Mouse (Mus musculus) CH12.LX (cell line): ENCODE measurements at regions not wholly inside any gene's neighbourhood (a gene's known extent, or its start where the extent isn't known, plus 50 kb on each side); places are given as distances from the start of the nearest gene placed in this dataset.
A peak's percentile ranks its signal among the peaks of the same experiment; 100 is the strongest.
"Not testable (repeated sequence)": the region's sequence is repeated elsewhere in the genome, so short reads cannot be mapped to it uniquely, and the experiment has no call there.

Experiments used
- DNase-seq: peaks from one replicate; pipeline ENCODE4 v3.0.0-alpha.2; 2013; ENCODE audit errors: extremely low read depth
- H3K27ac ChIP-seq: 2 replicates; pipeline ENCODE4 v1.5.1; 2012; ENCODE audit warnings: low read depth, mild to moderate bottlenecking, control low read depth, moderate library complexity; ENCODE audit not compliant: insufficient read depth
- H3K27me3 ChIP-seq: replicated peaks from 2 replicates; pipeline ENCODE3; 2012; ENCODE audit warnings: inconsistent platforms
- H3K36me3 ChIP-seq, 2 experiments: replicated peaks in 1 of 2; 2 replicates each; pipeline versions ENCODE3 to v1.6.1; 2012; ENCODE audit warnings: inconsistent platforms in 1 of 2, low read length in 1 of 2, mild to moderate bottlenecking in 1 of 2, mixed read lengths in 1 of 2, moderate library complexity in 1 of 2; ENCODE audit not compliant: control insufficient read depth in 1 of 2, insufficient read depth in 1 of 2
- H3K4me1 ChIP-seq, 2 experiments: 2 replicates each; pipeline ENCODE4 v1.6.1; 2012; ENCODE audit warnings: inconsistent platforms in 1 of 2, moderate library complexity in 1 of 2; ENCODE audit not compliant: insufficient read depth in 2 of 2, control insufficient read depth in 1 of 2
- H3K4me2 ChIP-seq: 2 replicates; pipeline ENCODE4 v1.6.1; 2012; ENCODE audit warnings: low read depth, mild to moderate bottlenecking, control low read depth; ENCODE audit not compliant: poor library complexity, insufficient read depth, severe bottlenecking
- H3K4me3 ChIP-seq, 3 experiments: fragments of 150-350 bp in 1 of 3; sonication (generic) in 1 of 3; replicated peaks in 1 of 3; 2 replicates each; pipeline versions ENCODE3 to v1.5.1; 2011 to 2012; ENCODE audit warnings: low read depth in 2 of 3, low read length in 2 of 3, mild to moderate bottlenecking in 2 of 3, moderate library complexity in 2 of 3, control low read depth in 1 of 3, improper control_type of control experiment in 1 of 3, inconsistent platforms in 1 of 3, mixed read lengths in 1 of 3; ENCODE audit not compliant: poor library complexity in 1 of 3
- H3K79me2 ChIP-seq: replicated peaks from 2 replicates; pipeline ENCODE4 v1.6.1; 2012; ENCODE audit warnings: mild to moderate bottlenecking, moderate library complexity; ENCODE audit not compliant: control insufficient read depth, poor library complexity, insufficient read depth, severe bottlenecking; ENCODE audit errors: extremely low read depth
- H3K9ac ChIP-seq: 2 replicates; pipeline ENCODE4 v1.6.1; 2012; ENCODE audit warnings: low read depth, mild to moderate bottlenecking, control low read depth, moderate library complexity; ENCODE audit not compliant: insufficient read depth
- H3K9me3 ChIP-seq: replicated peaks from 2 replicates; pipeline ENCODE3; 2012; ENCODE audit warnings: low read length, inconsistent platforms, mixed read lengths
- BHLHE40 ChIP-seq: IDR thresholded peaks from 2 replicates; pipeline ENCODE4 v1.6.1; 2011; ENCODE audit warnings: mild to moderate bottlenecking, low read depth, low read length, improper control_type of control experiment
- CHD1 ChIP-seq: IDR thresholded peaks from 2 replicates; pipeline ENCODE4 v1.6.1; 2012; ENCODE audit warnings: low read depth, low read length, improper control_type of control experiment, inconsistent platforms
- CTCF ChIP-seq, 2 experiments: IDR thresholded peaks in 1 of 2; conservative IDR thresholded peaks in 1 of 2; 2 replicates each; pipeline ENCODE4 v1.5.1; 2011 to 2012; ENCODE audit warnings: low read depth in 2 of 2, low read length in 2 of 2, improper control_type of control experiment in 1 of 2, inconsistent platforms in 1 of 2, mild to moderate bottlenecking in 1 of 2, moderate library complexity in 1 of 2
- ELF1 ChIP-seq: IDR thresholded peaks from 2 replicates; pipeline ENCODE4 v1.6.1; 2014; ENCODE audit warnings: low read depth, mild to moderate bottlenecking, inconsistent platforms, low read length, improper control_type of control experiment
- EP300 ChIP-seq: IDR thresholded peaks from 2 replicates; pipeline ENCODE4 v1.6.1; 2011; ENCODE audit warnings: low read length, improper control_type of control experiment
- ETS1 ChIP-seq: conservative IDR thresholded peaks from 2 replicates; pipeline ENCODE4 v1.6.1; 2012; ENCODE audit warnings: low read depth, mild to moderate bottlenecking, inconsistent platforms, low read length, improper control_type of control experiment, moderate library complexity
- GABPA ChIP-seq: IDR thresholded peaks from 2 replicates; pipeline ENCODE4 v1.6.1; 2012; ENCODE audit warnings: low read depth, low read length, improper control_type of control experiment, inconsistent platforms; ENCODE audit not compliant: insufficient replicate concordance
- HCFC1 ChIP-seq: IDR thresholded peaks from 2 replicates; pipeline ENCODE4 v1.6.1; 2012; ENCODE audit warnings: low read depth, mild to moderate bottlenecking, inconsistent platforms, low read length, improper control_type of control experiment
- IRF4 ChIP-seq: IDR thresholded peaks from 2 replicates; pipeline ENCODE4 v1.6.1; 2014; ENCODE audit warnings: low read depth, mild to moderate bottlenecking, inconsistent platforms, low read length, improper control_type of control experiment
- JUN ChIP-seq: IDR thresholded peaks from 2 replicates; pipeline ENCODE4 v1.6.1; 2011; ENCODE audit warnings: low read depth, mild to moderate bottlenecking, low read length, improper control_type of control experiment, moderate library complexity; ENCODE audit not compliant: insufficient read depth
- KAT2A ChIP-seq: IDR thresholded peaks from 2 replicates; pipeline ENCODE4 v1.6.1; 2012; ENCODE audit warnings: low read length, improper control_type of control experiment, inconsistent platforms; ENCODE audit not compliant: insufficient replicate concordance
- MAFK ChIP-seq: IDR thresholded peaks from 2 replicates; pipeline ENCODE4 v1.6.1; 2011; ENCODE audit warnings: low read length, improper control_type of control experiment; ENCODE audit not compliant: insufficient replicate concordance
- MAZ ChIP-seq: IDR thresholded peaks from 2 replicates; pipeline ENCODE4 v1.6.1; 2012; ENCODE audit warnings: low read depth, mild to moderate bottlenecking, inconsistent platforms, low read length, improper control_type of control experiment, moderate library complexity
- MEF2A ChIP-seq: IDR thresholded peaks from 2 replicates; pipeline ENCODE4 v1.6.1; 2014; ENCODE audit warnings: low read depth, mild to moderate bottlenecking, inconsistent platforms, low read length, improper control_type of control experiment, borderline replicate concordance
- MXI1 ChIP-seq: IDR thresholded peaks from 2 replicates; pipeline ENCODE4 v1.6.1; 2011; ENCODE audit warnings: mild to moderate bottlenecking, low read depth, low read length, improper control_type of control experiment
- NRF1 ChIP-seq: IDR thresholded peaks from 2 replicates; pipeline ENCODE4 v1.6.1; 2014; ENCODE audit warnings: low read depth, mild to moderate bottlenecking, inconsistent platforms, low read length, improper control_type of control experiment, moderate library complexity
- PAX5 ChIP-seq: IDR thresholded peaks from 2 replicates; pipeline ENCODE4 v1.6.1; 2012; ENCODE audit warnings: low read length, inconsistent platforms, mixed read lengths
- POLR2AphosphoS2 ChIP-seq: IDR thresholded peaks from 2 replicates; pipeline ENCODE4 v1.6.1; 2011; ENCODE audit warnings: low read depth, low read length, improper control_type of control experiment
- RAD21 ChIP-seq: IDR thresholded peaks from 2 replicates; pipeline ENCODE4 v1.6.1; 2011; ENCODE audit warnings: low read depth, mild to moderate bottlenecking, low read length, improper control_type of control experiment, moderate library complexity
- RCOR1 ChIP-seq: conservative IDR thresholded peaks from 2 replicates; pipeline ENCODE4 v1.6.1; 2012; ENCODE audit warnings: low read depth, mild to moderate bottlenecking, inconsistent platforms, low read length, improper control_type of control experiment
- TBP ChIP-seq: conservative IDR thresholded peaks from 2 replicates; pipeline ENCODE4 v1.6.1; 2011; ENCODE audit warnings: low read depth, low read length, improper control_type of control experiment
- TCF12 ChIP-seq: IDR thresholded peaks from 2 replicates; pipeline ENCODE4 v1.6.1; 2014; ENCODE audit warnings: low read depth, mild to moderate bottlenecking, inconsistent platforms, low read length, improper control_type of control experiment
- UBTF ChIP-seq: IDR thresholded peaks from 2 replicates; pipeline ENCODE4 v1.6.1; 2012; ENCODE audit warnings: low read depth, mild to moderate bottlenecking, inconsistent platforms, low read length, improper control_type of control experiment, moderate library complexity
- USF1 ChIP-seq: IDR thresholded peaks from 2 replicates; pipeline ENCODE4 v1.6.1; 2014; ENCODE audit warnings: low read depth, mild to moderate bottlenecking, inconsistent platforms, low read length, improper control_type of control experiment
- USF2 ChIP-seq: conservative IDR thresholded peaks from 2 replicates; pipeline ENCODE4 v1.6.1; 2011; ENCODE audit warnings: low read depth, low read length, improper control_type of control experiment
- ZKSCAN1 ChIP-seq: IDR thresholded peaks from 2 replicates; pipeline ENCODE4 v1.6.1; 2012; ENCODE audit warnings: low read depth, inconsistent platforms, low read length, improper control_type of control experiment, borderline replicate concordance
- dilution Hi-C: fragments of 300-500 bp; cut with MboI; formaldehyde crosslinking; loops from 2 replicates; pipeline ENCODE4 v1.14.3; 2020; ENCODE audit warnings: low sequenced_read_pairs; ENCODE audit not compliant: extremely low pct_unique_long_range_greater_than_20kb, extremely low pct_ligation_motif_present
- in situ Hi-C: fragments of 300-500 bp; cut with MboI; formaldehyde crosslinking; loops from 3 replicates; pipeline ENCODE4 v1.14.3; 2019; ENCODE audit warnings: low sequenced_read_pairs, low pct_ligation_motif_present, low pct_unique_long_range_greater_than_20kb, mixed read lengths

GRCm38 (mm10) chr7:116792181-116792580 is 288.0 kb downstream of the Nucb2 start:
- H3K9ac ChIP-seq, H3K9me3 ChIP-seq, in situ Hi-C loops, H3K4me3 ChIP-seq, H3K27ac ChIP-seq, H3K4me1 ChIP-seq, H3K36me3 ChIP-seq, DNase-seq, dilution Hi-C loops, H3K79me2 ChIP-seq, H3K4me2 ChIP-seq, H3K27me3 ChIP-seq: not testable (repeated sequence)

DNA sequence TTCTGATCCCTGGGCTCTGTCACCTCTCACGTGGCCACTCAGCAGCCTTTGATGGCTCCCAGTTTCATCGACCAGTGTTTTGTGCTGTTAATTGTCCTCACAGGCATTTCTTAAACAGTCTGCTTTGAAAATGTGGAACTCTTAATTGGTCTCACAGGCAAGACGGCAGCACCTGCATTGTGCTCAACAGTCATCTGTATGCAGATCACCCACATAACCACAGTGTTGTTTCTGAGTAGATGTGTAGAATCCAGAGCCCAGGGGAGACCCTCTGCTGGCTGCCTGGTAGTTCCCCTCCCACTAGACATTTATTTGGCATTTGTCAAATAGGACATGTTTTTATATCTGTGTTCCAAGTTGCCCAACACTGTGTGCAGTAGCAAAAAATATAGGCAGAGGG is 304.3 kb downstream of the Nucb2 start:
- dilution Hi-C loops: no loop called here
- H3K27ac ChIP-seq: no peak overlapping the region
- H3K9me3 ChIP-seq: no peaks in the 10 kb centered on the region
- H3K27me3 ChIP-seq: no peaks in the 10 kb centered on the region
- peak; percentile 55; the same call in 1 of the 2 replicates for TF ChIP-seq EP300
- TF ChIP-seq RAD21: no peak
- TF ChIP-seq MAZ: no peak
- no peak for TF ChIP-seq UBTF
- no peak for TF ChIP-seq PAX5
- no peak for TF ChIP-seq MAFK
- no peak for TF ChIP-seq POLR2AphosphoS2
- no peak for TF ChIP-seq CTCF (conservative IDR thresholded peaks at IDR 0.05 in 1 of 2, IDR thresholded peaks at IDR 0.05 in 1 of 2; ENCODE audit: low read depth in 2 of 2, low read length in 2 of 2)
- TF ChIP-seq USF1: no peak
- no peak for TF ChIP-seq RCOR1
- no peak for TF ChIP-seq ZKSCAN1
- no peak for TF ChIP-seq MXI1
- TF ChIP-seq ETS1: peak; percentile 54
- no peak for TF ChIP-seq JUN
- 0 out of 2 replicates have a peak, but pooled peaks have one; percentile 21 for TF ChIP-seq TCF12
- no peak for TF ChIP-seq MEF2A
- TF ChIP-seq BHLHE40: peak; percentile 41
- no peak for TF ChIP-seq KAT2A
- TF ChIP-seq GABPA: no peak
- TF ChIP-seq HCFC1: no peak
- no peak for TF ChIP-seq TBP
- no peak for TF ChIP-seq CHD1
- TF ChIP-seq NRF1: no peak
- no peak for TF ChIP-seq ELF1
- no peak for TF ChIP-seq IRF4
- no peak for TF ChIP-seq USF2
- TF ChIP-seq, all 38 proteins: peak for 4
- in situ Hi-C loops: no loop called here
- Histone ChIP-seq H3K4me1 (peaks cover 7 to 54% of the 10 kb centered on the region in 2 experiments), H3K9ac (no peak overlapping the region), H3K36me3 (no peaks in the 10 kb centered on the region), H3K79me2 (no peaks in the 10 kb centered on the region), H3K4me2 (no peak overlapping the region), H3K4me3 (no peak overlapping the region)
- DNase-seq: peak; percentile 69
